Mouse (Mus musculus) limb, embryonic 14.5 days (tissue): ENCODE measurements around the gene Sec14l4. TPM values are rescaled to one million over a fixed set of nuclear protein-coding genes. Genes with fewer than 3 reads are reported as not detected.

Experiments used
- ATAC-seq: fragments of 200-750 bp; cut with Nextera tagmentation; 2 replicates; pipeline ENCODE4 v1.8.0; 2017; ENCODE audit warnings: low read depth, moderate number of reproducible peaks, moderate TSS enrichment; ENCODE audit not compliant: low FRiP score
- DNase-seq: peaks from one replicate; pipeline ENCODE4 v3.0.0-alpha.2; 2015; ENCODE audit warnings: low spot score
- H3K27ac ChIP-seq: fragments of 300-500 bp; sonication (generic); replicated peaks from 2 replicates; pipeline ENCODE4 v1.5.1; 2014; ENCODE audit warnings: low read depth, mild to moderate bottlenecking, low read length, moderate library complexity, mixed read lengths
- H3K27me3 ChIP-seq: fragments of 300-500 bp; sonication (generic); 2 replicates; pipeline ENCODE4 v1.6.1; 2014; ENCODE audit warnings: low read length, mixed read lengths; ENCODE audit not compliant: control insufficient read depth, insufficient read depth
- H3K36me3 ChIP-seq: fragments of 300-500 bp; sonication (generic); 2 replicates; pipeline ENCODE4 v1.6.1; 2014; ENCODE audit warnings: mild to moderate bottlenecking, low read length, moderate library complexity, mixed read lengths; ENCODE audit not compliant: control insufficient read depth, insufficient read depth
- H3K4me1 ChIP-seq: fragments of 300-500 bp; sonication (generic); 2 replicates; pipeline ENCODE4 v1.6.1; 2014; ENCODE audit warnings: antibody characterized with exemption, low read length, mixed read lengths; ENCODE audit not compliant: control insufficient read depth, insufficient read depth
- H3K4me2 ChIP-seq: fragments of 300-500 bp; sonication (generic); replicated peaks from 2 replicates; pipeline ENCODE4 v1.6.1; 2014; ENCODE audit warnings: low read depth, mild to moderate bottlenecking, low read length, moderate library complexity; ENCODE audit not compliant: severe bottlenecking
- H3K4me3 ChIP-seq: fragments of 300-500 bp; sonication (generic); replicated peaks from 2 replicates; pipeline ENCODE4 v1.5.1; 2014; ENCODE audit warnings: low read length
- H3K9ac ChIP-seq: fragments of 300-500 bp; sonication (generic); 2 replicates; pipeline ENCODE4 v1.6.1; 2014; ENCODE audit warnings: mild to moderate bottlenecking, low read depth, low read length, moderate library complexity; ENCODE audit not compliant: severe bottlenecking
- H3K9me3 ChIP-seq: fragments of 300-500 bp; sonication (generic); 2 replicates; pipeline ENCODE4 v1.6.1; 2016; ENCODE audit warnings: low read length; ENCODE audit not compliant: control insufficient read depth
- POLR2A ChIP-seq: fragments of 200-500 bp; IDR thresholded peaks from 2 replicates; pipeline ENCODE4 v1.8.0; 2012; ENCODE audit warnings: inconsistent platforms, mild to moderate bottlenecking, moderate library complexity, borderline replicate concordance; ENCODE audit not compliant: insufficient read depth, insufficient read length; ENCODE audit errors: extremely low read depth
- WGBS: fragments of 180-500 bp; shearing (Covaris S2); extraction: QIAGEN DNeasy Blood & Tissue Kit; methylation state at CpG from one replicate; pipeline ENCODE4 v1.1.7; 2014; 5-methylcytosine and 5-hydroxymethylcytosine counted together
- polyA plus RNA-seq, 2 experiments: library from polyadenylated mRNA; depleted of rRNA in 1 of 2; stranded (reverse) in 1 of 2; unstranded in 1 of 2; fragments of >200 nt; fragmentation: Nextera tagmentation in 1 of 2; extraction: Ambion mirVana in 1 of 2; gene quantifications; 2 replicates each; pipeline versions ENCODE4 v1.2.1 to v1.2.3; 2012 to 2014

Gene Sec14l4
- polyA plus RNA-seq, 2 experiments, result 0.11 to 0.14 TPM

DNA sequence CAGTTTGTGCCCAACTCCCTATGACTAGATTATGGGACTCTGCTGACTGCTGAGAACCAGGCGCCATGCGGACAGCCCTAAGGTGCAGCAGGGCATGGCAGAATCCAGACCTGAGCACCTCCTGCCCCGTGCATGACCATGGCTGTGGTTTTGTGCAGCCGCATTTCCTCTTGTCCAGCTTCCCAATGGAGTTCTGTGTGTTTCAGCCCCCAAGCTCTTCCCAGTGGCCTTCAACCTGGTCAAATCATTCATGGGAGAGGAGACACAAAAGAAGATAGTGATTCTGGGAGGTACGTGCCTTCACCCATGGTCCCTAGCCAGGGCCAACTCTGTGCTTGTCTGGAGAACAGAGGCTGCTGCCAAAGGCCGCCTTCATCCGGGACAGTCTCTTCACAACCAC is 11.8 kb downstream of the Sec14l4 start:
- no peaks in the 10 kb centered on the region for H3K36me3 ChIP-seq
- no peak for ATAC-seq
- 92% methylated on average over 7 of the region's 7 CpGs for WGBS
- no peak for TF ChIP-seq POLR2A
- H3K27me3 ChIP-seq, result no peaks in the 10 kb centered on the region
- H3K4me2 ChIP-seq, result no peak overlapping the region
- no peak for DNase-seq
- H3K9ac ChIP-seq, result no peak overlapping the region
- H3K27ac ChIP-seq, result no peak overlapping the region
- no peak overlapping the region for H3K4me3 ChIP-seq
- no peaks in the 10 kb centered on the region for H3K9me3 ChIP-seq
- H3K4me1 ChIP-seq, result no peaks in the 10 kb centered on the region

DNA sequence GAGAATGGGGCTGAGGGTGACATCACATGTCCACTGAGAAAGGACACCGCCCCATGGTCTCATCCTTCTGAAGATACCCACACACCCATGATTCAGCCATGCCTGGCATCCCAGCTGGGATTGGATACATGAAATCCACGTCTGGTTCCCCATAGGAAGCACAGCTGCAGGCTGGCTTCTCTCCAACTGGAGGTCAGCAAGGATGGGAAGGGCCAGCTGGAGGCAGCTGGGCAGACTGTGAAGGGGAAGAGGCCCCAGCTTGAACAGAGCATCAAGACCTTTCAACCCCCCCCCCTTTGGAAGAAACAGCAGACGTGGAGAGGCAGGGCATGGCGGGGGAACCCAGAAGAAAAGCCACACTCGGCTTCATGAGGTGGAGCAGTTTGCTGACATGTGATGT is 15.3 kb downstream of the Sec14l4 start:
- DNase-seq, result peak; percentile 39
- Histone ChIP-seq H3K4me3 (no peak overlapping the region), H3K4me2 (no peak overlapping the region), H3K9me3 (no peaks in the 10 kb centered on the region), H3K36me3 (no peaks in the 10 kb centered on the region), H3K4me1 (no peaks in the 10 kb centered on the region), H3K27ac (no peak overlapping the region), H3K9ac (no peak overlapping the region), H3K27me3 (no peaks in the 10 kb centered on the region)
- WGBS, result 78% methylated on average over 5 of the region's 5 CpGs
- ATAC-seq, result peak; percentile 47; the same call in 1 of the 2 replicates
- TF ChIP-seq POLR2A, result no peak

DNA sequence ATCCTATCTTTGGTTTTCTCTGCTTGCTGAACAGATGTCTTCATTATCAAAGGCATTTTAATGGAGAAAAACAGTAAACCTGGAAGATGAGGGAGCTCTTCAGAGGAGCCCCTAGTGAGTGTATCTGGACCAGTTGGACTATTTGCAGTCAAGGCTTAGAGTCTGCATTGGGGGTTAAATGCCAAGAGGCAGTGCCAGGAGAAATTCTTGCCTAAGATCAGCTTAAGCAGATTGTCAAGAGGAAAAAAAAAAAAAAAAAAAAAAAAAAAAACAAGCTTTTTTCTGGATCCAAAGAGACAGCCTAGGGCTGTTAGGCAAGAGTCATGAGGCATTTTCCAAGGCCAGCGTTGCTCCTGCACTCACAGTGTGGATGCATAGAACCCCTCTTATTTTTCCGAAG is 16.5 kb downstream of the Sec14l4 start:
- DNase-seq, result no peak
- no peak overlapping the region for H3K4me2 ChIP-seq
- no peaks in the 10 kb centered on the region for H3K4me1 ChIP-seq
- H3K4me3 ChIP-seq, result no peak overlapping the region
- no peak overlapping the region for H3K27ac ChIP-seq
- no peaks in the 10 kb centered on the region for H3K9me3 ChIP-seq
- 91% methylated on average over 2 of the region's 2 CpGs for WGBS
- H3K27me3 ChIP-seq, result no peaks in the 10 kb centered on the region
- H3K36me3 ChIP-seq, result no peaks in the 10 kb centered on the region
- TF ChIP-seq POLR2A, result no peak
- ATAC-seq, result no peak
- no peak overlapping the region for H3K9ac ChIP-seq

DNA sequence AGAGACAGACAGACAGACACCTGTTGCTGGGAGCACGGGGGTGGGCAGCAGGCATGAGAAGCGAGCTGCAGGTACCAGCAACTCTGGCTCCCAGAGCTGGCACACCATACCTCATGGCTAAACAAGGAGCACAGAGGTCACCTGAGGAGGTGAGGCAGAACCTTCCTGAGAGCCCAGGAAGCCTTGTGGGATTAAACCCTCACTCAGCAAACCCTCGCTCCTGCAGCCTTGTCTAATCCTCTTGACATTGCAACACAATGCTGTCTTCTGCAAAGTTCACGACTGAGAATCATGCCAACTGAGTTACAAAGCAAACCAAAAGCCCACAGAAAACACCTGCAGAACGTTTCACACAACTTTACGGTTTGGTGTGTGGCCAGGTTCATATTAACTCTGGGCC is 17.2 kb downstream of the Sec14l4 start:
- DNase-seq, result no peak
- WGBS, result 84% methylated on average over 6 of the region's 6 CpGs

DNA sequence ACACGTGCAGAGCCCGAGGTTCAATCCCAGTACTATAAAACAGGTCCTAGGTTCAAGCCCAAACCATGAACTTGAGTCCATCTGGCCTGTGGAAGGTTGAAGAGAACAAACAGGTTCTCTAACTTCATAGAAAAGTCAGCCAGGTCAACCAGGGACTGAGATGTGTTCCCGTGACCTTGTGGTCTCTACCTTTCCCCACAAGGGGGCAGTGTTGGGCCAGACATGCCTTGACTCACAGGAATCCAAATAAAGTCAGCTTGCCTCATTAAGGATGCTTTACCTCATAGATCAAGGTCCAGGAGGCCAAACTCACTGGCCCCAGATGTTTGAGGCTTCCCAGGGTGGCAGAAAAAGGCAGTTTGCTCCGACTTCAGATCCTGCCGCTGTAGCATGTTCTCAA is 22.3 kb downstream of the Sec14l4 start:
- DNase-seq, result peak; percentile 37
- ATAC-seq, result no peak
- Histone ChIP-seq H3K4me2 (no peak overlapping the region), H3K4me1 (no peaks in the 10 kb centered on the region), H3K36me3 (no peaks in the 10 kb centered on the region), H3K4me3 (no peak overlapping the region), H3K27me3 (no peaks in the 10 kb centered on the region), H3K9ac (no peak overlapping the region), H3K27ac (no peak overlapping the region), H3K9me3 (no peaks in the 10 kb centered on the region)
- WGBS, result 14% methylated on average over 5 of the region's 5 CpGs
- TF ChIP-seq POLR2A, result no peak

More for the DNA sequence above, 17.2 kb downstream of the Sec14l4 start:
- Histone ChIP-seq H3K9ac (no peak overlapping the region), H3K27ac (no peak overlapping the region), H3K4me3 (no peak overlapping the region), H3K27me3 (no peaks in the 10 kb centered on the region), H3K4me2 (no peak overlapping the region), H3K9me3 (no peaks in the 10 kb centered on the region), H3K4me1 (no peaks in the 10 kb centered on the region), H3K36me3 (no peaks in the 10 kb centered on the region)
- TF ChIP-seq POLR2A, result no peak
- ATAC-seq, result no peak
